Mouse (Mus musculus) ES-Bruce4 (cell line): ENCODE measurements around the gene Map3k15. TPM values are rescaled to one million over a fixed set of nuclear protein-coding genes. Genes with fewer than 3 reads are reported as not detected.

ENCODE experiments used
- H3K27ac ChIP-seq: 2 replicates; pipeline ENCODE4 v1.5.1; 2012; ENCODE audit warnings: low read length, inconsistent platforms; ENCODE audit not compliant: insufficient read depth
- H3K27me3 ChIP-seq: 2 replicates; pipeline ENCODE4 v1.6.1; 2012; ENCODE audit warnings: mild to moderate bottlenecking, low read length, inconsistent platforms; ENCODE audit not compliant: control insufficient read depth, poor library complexity, insufficient read depth, severe bottlenecking
- H3K36me3 ChIP-seq: 2 replicates; pipeline ENCODE4 v1.6.1; 2012; ENCODE audit warnings: inconsistent platforms, mild to moderate bottlenecking, low read length, moderate library complexity; ENCODE audit not compliant: control insufficient read depth, poor library complexity, insufficient read depth, severe bottlenecking
- H3K4me1 ChIP-seq: one replicate; pipeline ENCODE4 v1.8.1; 2011; ENCODE audit warnings: low read length; ENCODE audit not compliant: control insufficient read depth, insufficient read depth
- H3K4me3 ChIP-seq: 2 replicates; pipeline ENCODE4 v1.5.1; 2011; ENCODE audit warnings: low read depth, mild to moderate bottlenecking, low read length
- H3K9ac ChIP-seq: 2 replicates; pipeline ENCODE4 v1.6.1; 2012; ENCODE audit warnings: low read depth, mild to moderate bottlenecking, inconsistent platforms; ENCODE audit not compliant: poor library complexity, severe bottlenecking
- H3K9me3 ChIP-seq: replicated peaks from 2 replicates; pipeline ENCODE4 v1.6.1; 2012; ENCODE audit warnings: mild to moderate bottlenecking, low read length, inconsistent platforms; ENCODE audit not compliant: control insufficient read depth, poor library complexity, insufficient read depth, severe bottlenecking
- CTCF ChIP-seq: IDR thresholded peaks from one replicate; pipeline ENCODE4 v1.8.1; 2011; ENCODE audit warnings: low read depth, low read length
- EP300 ChIP-seq: IDR thresholded peaks from 2 replicates; pipeline ENCODE4 v1.6.1; 2011; ENCODE audit warnings: low read depth, low read length; ENCODE audit not compliant: insufficient read depth
- POLR2A ChIP-seq: IDR thresholded peaks from one replicate; pipeline ENCODE4 v1.8.1; 2011; ENCODE audit warnings: low read length; ENCODE audit not compliant: insufficient read depth
- polyA plus RNA-seq: library from polyadenylated mRNA; stranded (reverse); fragments of >200 nt; gene quantifications from 2 replicates; pipeline ENCODE4 v1.2.4, GENCODE M21; 2011; ENCODE audit warnings: low read depth; ENCODE audit not compliant: missing spikeins, insufficient read depth, insufficient read length

The Map3k15 gene
- polyA plus RNA-seq, 1 experiment, result 20.2 TPM

GRCm38 (mm10) chrX:160153147-160153815 is 165.0 kb downstream of the Map3k15 start:
- TF ChIP-seq POLR2A (no peak), CTCF (no peak), EP300 (no peak)
- no peak overlapping the region for H3K4me3 ChIP-seq

DNA sequence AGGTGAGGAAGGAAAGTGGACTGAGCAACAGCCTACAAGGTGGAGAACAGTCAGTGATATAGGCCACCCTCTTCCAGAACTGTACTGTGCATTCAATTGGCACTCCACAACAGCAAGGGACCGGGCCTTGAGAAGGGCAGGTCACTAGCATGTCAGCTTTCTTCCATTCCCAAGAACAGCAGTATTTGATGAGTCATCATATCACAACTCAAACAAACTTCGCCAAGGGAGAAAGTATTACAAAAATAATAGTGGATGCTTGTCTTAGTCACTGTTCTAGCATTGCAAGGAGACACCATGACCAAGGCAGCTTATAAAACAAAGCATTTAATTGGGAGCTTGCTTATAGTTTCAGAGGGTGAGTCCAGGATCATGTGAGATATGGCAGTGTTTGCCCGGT is 176.0 kb downstream of the Map3k15 start:
- TF ChIP-seq POLR2A (no peak), EP300 (no peak), CTCF (no peak)
- H3K27ac ChIP-seq, result no peak overlapping the region
- no peaks in the 10 kb centered on the region for H3K9me3 ChIP-seq
- H3K9ac ChIP-seq, result no peak overlapping the region
- H3K4me1 ChIP-seq, result no peaks in the 10 kb centered on the region
- no peaks in the 10 kb centered on the region for H3K36me3 ChIP-seq
- H3K27me3 ChIP-seq, result no peaks in the 10 kb centered on the region
- no peak overlapping the region for H3K4me3 ChIP-seq

More at GRCm38 (mm10) chrX:160153147-160153815, 165.0 kb downstream of the Map3k15 start:
- peaks cover 5% of the 10 kb centered on the region; the same call in 1 of the 2 replicates for H3K9me3 ChIP-seq
- H3K36me3 ChIP-seq, result no peaks in the 10 kb centered on the region
- no peak overlapping the region for H3K27ac ChIP-seq
- no peaks in the 10 kb centered on the region for H3K4me1 ChIP-seq
- H3K9ac ChIP-seq, result no peak overlapping the region
- H3K27me3 ChIP-seq, result no peaks in the 10 kb centered on the region

- no peaks in the 10 kb centered on the region for H3K36me3 ChIP-seq
- H3K4me1 ChIP-seq, result no peaks in the 10 kb centered on the region
- no peaks in the 10 kb centered on the region for H3K9me3 ChIP-seq
- no peaks in the 10 kb centered on the region for H3K27me3 ChIP-seq
- TF ChIP-seq POLR2A (no peak), CTCF (no peak), EP300 (no peak)
- H3K9ac ChIP-seq, result no peak overlapping the region
- H3K27ac ChIP-seq, result no peak overlapping the region
- H3K4me3 ChIP-seq, result no peak overlapping the region
These were observed 178.2 kb downstream of the Map3k15 start for GRCm38 (mm10) chrX:160166246-160166985.

DNA sequence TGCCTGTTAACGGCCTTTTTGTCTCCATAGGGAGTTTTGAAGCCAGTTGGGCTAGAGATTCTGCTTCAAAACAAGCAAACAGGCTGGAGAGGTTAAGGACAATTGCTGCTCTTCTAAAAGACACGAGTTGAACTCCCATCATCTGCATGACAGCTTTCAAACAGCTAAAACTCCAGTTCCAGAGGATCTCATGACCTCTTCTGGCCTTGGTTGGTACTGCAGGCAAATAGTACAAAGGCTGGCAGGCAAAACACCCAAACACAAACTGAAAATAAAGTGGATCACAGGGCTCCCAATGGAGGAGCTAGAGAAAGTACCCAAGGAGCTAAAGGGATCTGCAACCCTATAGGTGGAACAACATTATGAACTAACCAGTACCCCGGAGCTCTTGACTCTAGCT is 181.9 kb downstream of the Map3k15 start:
- TF ChIP-seq CTCF, result no peak
- no peak for TF ChIP-seq EP300
- TF ChIP-seq POLR2A, result no peak
- no peaks in the 10 kb centered on the region for H3K36me3 ChIP-seq
- H3K4me3 ChIP-seq, result no peak overlapping the region
- no peak overlapping the region for H3K9ac ChIP-seq
- no peaks in the 10 kb centered on the region for H3K4me1 ChIP-seq
- no peaks in the 10 kb centered on the region for H3K27me3 ChIP-seq
- H3K9me3 ChIP-seq, result no peaks in the 10 kb centered on the region
- H3K27ac ChIP-seq, result no peak overlapping the region

Other genes with a start within 250 kb of the Map3k15 start
- 257 and 258 TPM in 2 replicates for gene Pdha1, start 150.0 kb downstream of the Map3k15 start, polyA plus RNA-seq